Mouse (Mus musculus) stomach, embryonic 15.5 days (tissue): ENCODE measurements at regions not wholly inside any gene's neighbourhood (a gene's known extent, or its start where the extent isn't known, plus 50 kb on each side); places are given as distances from the start of the nearest gene placed in this dataset.
A peak's percentile ranks its signal among the peaks of the same experiment; 100 is the strongest.

Source experiments
- ATAC-seq: fragments of 200-750 bp; cut with Nextera tagmentation; 2 replicates; pipeline ENCODE4 v1.8.0; 2017; ENCODE audit warnings: low read depth, moderate number of reproducible peaks, moderate TSS enrichment; ENCODE audit not compliant: insufficient read depth, low FRiP score
- H3K27ac ChIP-seq: fragments of 300-500 bp; sonication (generic); 2 replicates; pipeline ENCODE4 v1.5.1; 2015; ENCODE audit warnings: mild to moderate bottlenecking, inconsistent platforms
- H3K27me3 ChIP-seq: fragments of 300-500 bp; sonication (generic); replicated peaks from 2 replicates; pipeline ENCODE4 v1.6.1; 2015; ENCODE audit warnings: inconsistent platforms
- H3K36me3 ChIP-seq: fragments of 300-500 bp; sonication (generic); 2 replicates; pipeline ENCODE4 v1.6.1; 2015; ENCODE audit warnings: inconsistent platforms
- H3K4me1 ChIP-seq: fragments of 300-500 bp; sonication (generic); 2 replicates; pipeline ENCODE4 v1.6.1; 2015; ENCODE audit warnings: inconsistent platforms
- H3K4me2 ChIP-seq: fragments of 300-500 bp; sonication (generic); 2 replicates; pipeline ENCODE4 v1.6.1; 2015; ENCODE audit warnings: mild to moderate bottlenecking, inconsistent platforms
- H3K4me3 ChIP-seq: fragments of 300-500 bp; sonication (generic); replicated peaks from 2 replicates; pipeline ENCODE4 v1.5.1; 2015; ENCODE audit warnings: inconsistent platforms
- H3K9ac ChIP-seq: fragments of 300-500 bp; sonication (generic); 2 replicates; pipeline ENCODE4 v1.6.1; 2015; ENCODE audit warnings: inconsistent platforms
- H3K9me3 ChIP-seq: fragments of 300-500 bp; sonication (generic); 2 replicates; pipeline ENCODE4 v1.6.1; 2016; ENCODE audit warnings: inconsistent platforms
- WGBS: fragments of 180-500 bp; shearing (Covaris S2); methylation state at CpG from one replicate; pipeline ENCODE4 v1.1.7; 2015; 5-methylcytosine and 5-hydroxymethylcytosine counted together

GRCm38 (mm10) chr1:126931093-126931492, 100.5 kb upstream of the Nckap5 start:
- Histone ChIP-seq H3K27ac (no peak overlapping the region), H3K27me3 (no peaks in the 10 kb centered on the region), H3K4me2 (no peak overlapping the region), H3K9ac (no peak overlapping the region), H3K4me1 (no peaks in the 10 kb centered on the region), H3K9me3 (no peaks in the 10 kb centered on the region), H3K4me3 (no peak overlapping the region), H3K36me3 (no peaks in the 10 kb centered on the region)
- WGBS, result 66% methylated on average over 10 of the region's 10 CpGs
- ATAC-seq, result no peak

GRCm38 (mm10) chr1:126930611-126931010, 100.0 kb upstream of the Nckap5 start:
- H3K27me3 ChIP-seq, result no peaks in the 10 kb centered on the region
- no peaks in the 10 kb centered on the region for H3K4me1 ChIP-seq
- no peaks in the 10 kb centered on the region for H3K9me3 ChIP-seq
- H3K9ac ChIP-seq, result no peak overlapping the region
- H3K4me3 ChIP-seq, result no peak overlapping the region
- no peak overlapping the region for H3K4me2 ChIP-seq
- 81% methylated on average over 14 of the region's 14 CpGs for WGBS
- no peak overlapping the region for H3K27ac ChIP-seq
- H3K36me3 ChIP-seq, result no peaks in the 10 kb centered on the region
- no peak for ATAC-seq

DNA sequence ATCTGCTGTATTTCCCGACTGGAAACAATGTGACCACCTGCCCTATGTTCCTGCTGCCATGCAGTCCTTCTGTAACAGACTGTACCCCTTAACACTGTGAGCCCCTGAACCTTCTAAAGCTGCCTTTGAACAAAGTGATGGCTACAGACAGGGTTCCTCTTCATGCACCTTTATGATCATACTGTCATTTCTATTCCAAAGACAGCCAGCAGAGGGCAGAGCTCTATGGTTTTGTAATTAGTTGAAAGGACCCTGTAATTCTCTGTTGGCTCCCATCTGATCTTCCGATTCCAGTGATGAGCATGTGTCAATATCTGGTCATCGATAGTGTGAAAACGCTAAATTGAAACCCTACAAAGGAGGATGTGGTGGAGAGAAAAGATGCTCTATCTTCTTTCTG, 99.1 kb upstream of the Nckap5 start:
- Histone ChIP-seq H3K9ac (no peak overlapping the region), H3K4me1 (no peaks in the 10 kb centered on the region), H3K9me3 (no peaks in the 10 kb centered on the region), H3K36me3 (no peaks in the 10 kb centered on the region), H3K4me2 (no peak overlapping the region), H3K4me3 (no peak overlapping the region), H3K27me3 (no peaks in the 10 kb centered on the region), H3K27ac (no peak overlapping the region)
- 68% methylated on average over 4 of the region's 4 CpGs for WGBS
- ATAC-seq, result no peak

GRCm38 (mm10) chr1:126928186-126928585, 97.6 kb upstream of the Nckap5 start:
- Histone ChIP-seq H3K9ac (no peak overlapping the region), H3K4me3 (no peak overlapping the region), H3K36me3 (no peaks in the 10 kb centered on the region), H3K27me3 (no peaks in the 10 kb centered on the region), H3K9me3 (no peaks in the 10 kb centered on the region), H3K4me2 (no peak overlapping the region), H3K4me1 (no peaks in the 10 kb centered on the region), H3K27ac (no peak overlapping the region)
- WGBS, result 62% methylated on average over 7 of the region's 7 CpGs
- ATAC-seq, result no peak

DNA sequence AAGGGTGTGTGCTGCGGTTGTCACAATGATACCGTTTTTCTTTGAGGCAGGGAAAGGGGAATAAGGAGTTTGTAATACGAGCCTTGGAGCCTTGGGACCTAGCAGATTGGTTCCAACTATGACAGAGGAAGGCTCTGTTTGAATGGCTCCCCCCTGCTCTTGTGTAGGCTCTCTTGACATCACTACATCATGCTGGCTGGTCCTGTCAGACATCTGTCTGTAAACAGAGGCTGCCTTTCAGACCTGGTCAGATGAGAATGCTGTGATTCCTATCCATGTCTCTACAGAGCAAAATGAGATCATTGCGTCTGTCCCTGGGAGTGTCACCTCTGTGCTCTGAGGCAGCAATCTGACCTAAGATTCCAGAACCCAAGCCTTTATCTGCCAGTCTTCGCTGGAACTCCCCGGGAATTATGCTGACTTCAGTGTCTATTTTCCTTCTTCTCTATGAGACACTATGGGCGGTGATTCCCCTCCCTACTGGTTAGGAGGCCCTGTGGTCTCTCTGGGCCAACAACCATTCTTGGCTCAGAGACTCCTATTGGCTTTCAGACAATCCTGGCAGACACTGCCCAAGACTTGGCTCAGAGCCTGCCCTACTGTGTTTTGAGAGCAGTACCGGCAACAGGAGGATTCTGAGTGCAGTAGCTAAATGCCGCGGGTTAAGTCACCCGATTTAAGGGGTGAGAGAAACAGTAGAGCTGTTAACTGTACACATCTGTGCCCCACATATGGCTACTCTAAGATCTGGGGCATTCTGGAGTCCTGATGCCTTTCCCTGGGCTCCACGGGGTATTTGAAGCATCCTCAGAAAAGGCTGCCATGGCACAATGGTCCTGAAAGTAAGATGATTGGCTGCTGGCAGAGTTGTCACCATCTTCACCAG, 94.8 kb upstream of the Nckap5 start:
- WGBS, result 61% methylated on average over 12 of the region's 12 CpGs
- Histone ChIP-seq H3K27me3 (no peaks in the 10 kb centered on the region), H3K9me3 (no peaks in the 10 kb centered on the region), H3K4me2 (no peak overlapping the region), H3K4me3 (no peak overlapping the region), H3K27ac (no peak overlapping the region), H3K9ac (no peak overlapping the region), H3K36me3 (no peaks in the 10 kb centered on the region), H3K4me1 (no peaks in the 10 kb centered on the region)
- peak; percentile 18; the same call in 1 of the 2 replicates for ATAC-seq

DNA sequence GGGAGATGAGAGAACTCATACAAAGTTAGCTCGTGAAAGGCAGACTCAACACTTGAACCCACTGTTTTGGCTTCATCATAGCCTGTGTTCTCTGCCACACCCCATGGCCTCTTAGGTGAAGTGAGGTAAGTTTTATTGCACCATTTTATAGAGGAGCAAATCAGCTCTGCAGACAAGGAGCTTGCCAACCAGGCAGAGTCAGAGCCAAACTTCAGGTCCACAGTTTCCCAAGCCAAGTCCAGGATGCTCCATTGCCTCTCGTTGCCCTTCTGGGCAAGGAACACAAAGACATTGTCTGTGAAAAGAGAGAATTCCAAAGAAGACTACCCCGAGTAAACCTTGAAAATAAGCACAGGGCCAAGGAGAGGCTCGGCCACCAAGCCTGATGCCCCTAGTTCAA, 93.4 kb upstream of the Nckap5 start:
- 80% methylated on average over 4 of the region's 4 CpGs for WGBS
- H3K36me3 ChIP-seq, result no peaks in the 10 kb centered on the region

GRCm38 (mm10) chr1:126922231-126922630, 91.6 kb upstream of the Nckap5 start:
- H3K4me3 ChIP-seq, result no peak overlapping the region
- H3K4me2 ChIP-seq, result no peak overlapping the region
- H3K27me3 ChIP-seq, result no peaks in the 10 kb centered on the region
- H3K27ac ChIP-seq, result no peak overlapping the region
- H3K4me1 ChIP-seq, result no peaks in the 10 kb centered on the region
- no peak for ATAC-seq
- no peaks in the 10 kb centered on the region for H3K36me3 ChIP-seq
- H3K9me3 ChIP-seq, result no peaks in the 10 kb centered on the region
- H3K9ac ChIP-seq, result no peak overlapping the region
- 85% methylated on average over 4 of the region's 4 CpGs for WGBS

More for the DNA sequence above, 93.4 kb upstream of the Nckap5 start:
- H3K4me1 ChIP-seq, result no peaks in the 10 kb centered on the region
- no peak overlapping the region for H3K9ac ChIP-seq
- no peak overlapping the region for H3K4me3 ChIP-seq
- no peak overlapping the region for H3K4me2 ChIP-seq
- H3K27ac ChIP-seq, result no peak overlapping the region
- no peak for ATAC-seq
- no peaks in the 10 kb centered on the region for H3K27me3 ChIP-seq
- no peaks in the 10 kb centered on the region for H3K9me3 ChIP-seq

- H3K4me3 ChIP-seq, result no peak overlapping the region
- H3K9ac ChIP-seq, result no peak overlapping the region
- no peaks in the 10 kb centered on the region for H3K27me3 ChIP-seq
- H3K36me3 ChIP-seq, result no peaks in the 10 kb centered on the region
- no peak for ATAC-seq
- WGBS, result 63% methylated on average over 1 of the region's 1 CpGs
- H3K27ac ChIP-seq, result no peak overlapping the region
- H3K9me3 ChIP-seq, result no peaks in the 10 kb centered on the region
- no peak overlapping the region for H3K4me2 ChIP-seq
- H3K4me1 ChIP-seq, result no peaks in the 10 kb centered on the region
Measured at GRCm38 (mm10) chr1:126918876-126919275, 88.3 kb upstream of the Nckap5 start.

DNA sequence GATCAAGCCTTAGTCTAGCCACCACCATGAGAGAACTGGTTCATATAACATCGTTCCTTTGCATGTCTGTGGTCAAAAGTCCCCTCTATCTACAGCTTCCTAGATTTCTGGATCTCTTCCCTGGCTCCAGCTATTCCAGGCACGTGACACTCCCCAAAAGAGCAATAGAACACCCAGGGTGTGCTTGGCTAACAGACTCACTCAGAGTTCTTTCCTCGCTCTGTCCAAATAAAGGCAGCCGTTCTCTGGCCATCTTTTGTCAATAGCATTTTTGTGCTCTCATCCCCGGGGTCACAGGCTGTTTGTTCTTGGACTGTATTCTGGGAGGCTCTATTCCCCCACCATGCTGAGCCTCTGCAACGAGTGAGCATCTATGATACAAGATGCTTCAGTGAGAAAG, 87.3 kb upstream of the Nckap5 start:
- Histone ChIP-seq H3K4me2 (no peak overlapping the region), H3K27me3 (no peaks in the 10 kb centered on the region), H3K9ac (no peak overlapping the region), H3K9me3 (no peaks in the 10 kb centered on the region), H3K36me3 (no peaks in the 10 kb centered on the region), H3K4me1 (no peaks in the 10 kb centered on the region), H3K4me3 (no peak overlapping the region), H3K27ac (no peak overlapping the region)
- ATAC-seq, result no peak
- WGBS, result 36% methylated on average over 6 of the region's 6 CpGs

DNA sequence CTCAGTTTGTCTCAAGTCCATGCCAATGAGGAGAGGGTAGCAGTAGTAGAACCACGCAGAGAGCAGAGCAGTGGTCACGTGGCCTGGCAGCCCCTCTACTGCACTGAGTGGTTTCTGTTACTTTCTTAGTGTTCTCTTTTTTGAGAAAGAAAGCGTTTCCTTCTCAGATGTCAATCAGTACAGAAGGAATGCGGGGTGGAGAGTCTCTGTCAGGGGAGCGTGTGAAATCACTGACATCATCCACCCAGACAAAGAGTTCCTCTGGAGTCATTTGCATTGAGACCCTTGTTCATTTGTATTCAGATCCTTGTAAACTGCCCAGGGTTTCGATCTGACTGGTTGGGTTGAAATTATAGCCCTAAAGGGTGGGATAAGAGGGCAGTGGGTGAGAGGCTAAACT, 85.8 kb upstream of the Nckap5 start:
- H3K4me2 ChIP-seq, result no peak overlapping the region
- no peaks in the 10 kb centered on the region for H3K4me1 ChIP-seq
- 67% methylated on average over 6 of the region's 6 CpGs for WGBS
- no peak for ATAC-seq
- no peaks in the 10 kb centered on the region for H3K27me3 ChIP-seq
- no peak overlapping the region for H3K4me3 ChIP-seq
- H3K9me3 ChIP-seq, result no peaks in the 10 kb centered on the region
- no peaks in the 10 kb centered on the region for H3K36me3 ChIP-seq
- no peak overlapping the region for H3K27ac ChIP-seq
- no peak overlapping the region for H3K9ac ChIP-seq

GRCm38 (mm10) chr1:126911277-126912060, 80.9 kb upstream of the Nckap5 start:
- Histone ChIP-seq H3K27me3 (no peaks in the 10 kb centered on the region), H3K9me3 (no peaks in the 10 kb centered on the region), H3K9ac (no peak overlapping the region), H3K4me2 (no peak overlapping the region), H3K4me3 (no peak overlapping the region), H3K36me3 (no peaks in the 10 kb centered on the region), H3K4me1 (no peaks in the 10 kb centered on the region), H3K27ac (no peak overlapping the region)
- ATAC-seq, result no peak
- whole genome bisulfite sequencing, result 43% methylated on average over 12 of the region's 12 CpGs

DNA sequence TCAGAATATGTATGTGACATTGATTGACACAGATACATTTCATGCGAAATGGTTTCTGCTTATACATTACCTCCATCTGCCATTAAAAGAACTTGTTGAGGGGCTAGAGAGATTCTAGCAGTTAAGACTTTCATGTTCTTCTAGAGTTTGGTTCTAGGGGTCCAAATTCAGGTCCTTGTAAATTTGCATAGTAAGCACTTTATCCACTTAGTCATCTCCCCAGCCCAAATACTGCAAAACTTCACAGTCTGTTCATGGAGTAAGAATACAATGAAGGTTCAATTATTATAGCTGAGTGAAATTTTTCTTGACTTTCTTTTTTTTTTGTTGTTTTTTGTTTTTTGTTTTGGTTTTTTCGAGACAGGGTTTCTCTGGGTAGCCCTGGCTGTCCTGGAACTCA, 76.8 kb upstream of the Nckap5 start:
- Histone ChIP-seq H3K9ac (no peak overlapping the region), H3K4me2 (no peak overlapping the region), H3K4me1 (no peaks in the 10 kb centered on the region), H3K27me3 (no peaks in the 10 kb centered on the region), H3K4me3 (no peak overlapping the region), H3K27ac (no peak overlapping the region), H3K9me3 (no peaks in the 10 kb centered on the region), H3K36me3 (no peaks in the 10 kb centered on the region)
- no peak for ATAC-seq
- 77% methylated on average over 2 of the region's 2 CpGs for WGBS
